Mouse (Mus musculus) ovary, adult 2 months (tissue): Measurements from ENCODE around the gene E030030I06Rik. TPM values are rescaled to one million over a fixed set of nuclear protein-coding genes. Genes with fewer than 3 reads are reported as not detected.

Experiments used
- polyA plus RNA-seq: library from polyadenylated mRNA; depleted of rRNA; stranded (reverse); fragments of >200 nt; gene quantifications from 2 replicates; pipeline ENCODE4 v1.2.3, GENCODE M21; 2012; rRNA removed

Gene E030030I06Rik
- 8.5 and 9.5 TPM in 2 replicates for polyA plus RNA-seq

DNA sequence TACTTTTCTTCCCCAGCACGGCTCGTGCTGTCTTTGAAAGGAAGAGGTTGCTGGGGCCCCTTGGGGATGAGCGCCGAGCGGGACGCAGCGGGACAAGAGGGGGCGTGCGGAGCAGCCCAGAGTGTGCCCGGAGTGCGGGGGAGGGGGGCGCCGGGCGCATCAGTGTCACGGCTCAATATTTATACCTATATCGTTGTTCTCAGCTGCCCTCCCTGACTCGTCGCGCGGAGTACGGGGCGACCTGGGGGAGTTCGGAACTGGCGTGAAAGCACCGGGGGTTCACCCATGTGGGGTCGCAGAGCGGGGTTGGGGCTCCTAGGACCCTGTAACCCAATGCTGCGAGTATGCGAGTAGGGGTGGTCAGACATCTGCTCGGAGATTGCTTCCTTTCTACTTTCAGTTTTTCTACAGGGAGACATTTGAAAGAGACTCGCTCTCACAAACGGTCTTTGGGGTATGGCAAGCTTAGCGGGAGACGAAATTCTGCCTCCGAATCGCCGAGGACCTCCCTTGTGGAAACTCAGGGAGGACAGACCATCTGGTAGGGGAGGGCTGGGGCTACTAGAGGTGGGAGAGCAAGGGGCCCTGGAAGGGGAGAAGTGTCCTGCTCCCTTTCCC is at the start of gene E030030I06Rik:
Gene E030030I06Rik, minus strand, starts transcription at position 198 of the 618 bp plus-strand sequence.

DNA sequence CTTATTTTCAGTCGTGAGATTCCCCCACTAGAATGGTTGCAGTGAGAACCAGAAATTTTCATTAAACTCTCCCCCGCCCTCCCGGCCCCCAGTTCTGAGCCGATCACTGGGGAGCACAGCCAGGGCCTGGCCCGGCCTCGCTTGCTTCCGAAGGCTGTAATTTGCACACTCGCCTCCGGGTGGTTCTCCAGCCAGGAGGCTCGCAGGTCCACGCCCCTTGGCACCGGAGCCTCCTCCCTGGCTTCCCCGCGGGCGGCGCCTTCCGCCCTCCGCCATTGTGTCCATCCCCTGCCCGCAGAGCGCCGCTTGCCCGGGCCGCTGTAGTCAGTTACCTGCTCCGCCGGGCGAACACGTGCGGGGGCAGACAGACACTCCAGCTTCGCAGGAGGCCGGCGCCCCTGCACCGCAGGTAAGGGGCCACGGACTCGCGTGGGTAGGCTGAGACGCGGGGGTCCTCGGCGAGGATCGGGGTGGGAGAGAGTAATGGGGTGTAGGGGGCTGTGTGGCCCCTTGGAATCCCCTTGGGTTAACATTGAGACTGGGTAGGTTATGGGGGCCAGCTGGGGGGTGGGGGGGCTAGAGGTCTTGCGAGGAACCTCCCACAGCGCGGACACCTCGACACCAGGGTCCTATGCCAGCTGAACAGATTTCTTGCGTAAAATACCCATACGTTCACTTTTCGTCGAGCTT is 9.4 kb upstream of the E030030I06Rik start, which contains the start of the genes Raet1e and H60b:
Gene Raet1e, plus strand, starts transcription at position 260 of the 690 bp plus-strand sequence.
Gene H60b, plus strand, starts transcription at position 277 of the 690 bp plus-strand sequence.

DNA sequence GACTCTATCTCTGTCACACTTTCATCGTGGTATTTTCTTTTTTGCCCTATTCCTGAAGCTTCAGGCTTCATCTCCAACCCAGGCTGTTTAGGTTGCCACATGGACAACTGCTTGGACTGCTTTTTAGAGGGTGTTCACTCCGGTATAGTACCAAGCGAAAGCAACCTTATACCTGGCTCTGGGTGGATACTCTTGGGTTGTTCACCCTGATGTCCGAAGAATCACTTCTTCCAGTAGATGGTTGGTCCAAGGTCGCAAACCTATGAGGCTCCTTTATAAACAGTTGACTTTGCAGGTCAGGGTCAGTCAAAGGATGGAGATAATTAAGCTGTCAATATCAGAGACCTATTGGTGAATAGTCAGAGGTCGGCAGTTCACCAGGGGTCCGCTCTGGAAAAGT is 81.1 kb downstream of the E030030I06Rik start, which contains the start of gene 4930444G20Rik:
Gene 4930444G20Rik, minus strand, starts transcription at position 101 of the 400 bp plus-strand sequence.

Other genes starting within 250 kb of the E030030I06Rik start
- not detected in 2 replicates for gene 4930444G20Rik, start 81.2 kb downstream of the E030030I06Rik start, polyA plus RNA-seq
- gene Raet1e, start 9.3 kb upstream of the E030030I06Rik start, polyA plus RNA-seq, result 1.3 and 1.6 TPM in 2 replicates
- 0.53 and 0.99 TPM in 2 replicates for gene H60b, start 9.3 kb upstream of the E030030I06Rik start, polyA plus RNA-seq
- gene Raet1d, start 211.3 kb upstream of the E030030I06Rik start, polyA plus RNA-seq, result 0.38 and 0.41 TPM in 2 replicates